Mouse (Mus musculus) kidney, embryonic 15.5 days (tissue): ENCODE measurements around the gene Gm16434. TPM values are rescaled to one million over a fixed set of nuclear protein-coding genes. Genes with fewer than 3 reads are reported as not detected.
"Not testable (repeated sequence)": the region's sequence is repeated elsewhere in the genome, so short reads cannot be mapped to it uniquely, and the experiment has no call there.

Experiments used
- ATAC-seq: fragments of 200-750 bp; cut with Nextera tagmentation; replicated peaks from 2 replicates; pipeline ENCODE4 v1.8.0; 2017; ENCODE audit warnings: moderate TSS enrichment; ENCODE audit not compliant: low FRiP score
- H3K27ac ChIP-seq: fragments of 300-500 bp; sonication (generic); 2 replicates; pipeline ENCODE4 v1.5.1; 2015; ENCODE audit warnings: mild to moderate bottlenecking, inconsistent platforms
- H3K27me3 ChIP-seq: fragments of 300-500 bp; sonication (generic); 2 replicates; pipeline ENCODE4 v1.6.1; 2015; ENCODE audit warnings: inconsistent platforms
- H3K36me3 ChIP-seq: fragments of 300-500 bp; sonication (generic); 2 replicates; pipeline ENCODE4 v1.6.1; 2015; ENCODE audit warnings: inconsistent platforms
- H3K4me1 ChIP-seq: fragments of 300-500 bp; sonication (generic); 2 replicates; pipeline ENCODE4 v1.6.1; 2015; ENCODE audit warnings: inconsistent platforms
- H3K4me2 ChIP-seq: fragments of 300-500 bp; sonication (generic); 2 replicates; pipeline ENCODE4 v1.6.1; 2015; ENCODE audit warnings: moderate library complexity, mild to moderate bottlenecking, inconsistent platforms
- H3K4me3 ChIP-seq: fragments of 300-500 bp; sonication (generic); replicated peaks from 2 replicates; pipeline ENCODE4 v1.5.1; 2015; ENCODE audit warnings: mild to moderate bottlenecking, inconsistent platforms
- H3K9ac ChIP-seq: fragments of 300-500 bp; sonication (generic); 2 replicates; pipeline ENCODE4 v1.6.1; 2015; ENCODE audit warnings: mild to moderate bottlenecking, inconsistent platforms
- H3K9me3 ChIP-seq: fragments of 300-500 bp; sonication (generic); replicated peaks from 2 replicates; pipeline ENCODE4 v1.6.1; 2016; ENCODE audit warnings: inconsistent platforms
- WGBS: fragments of 180-500 bp; shearing (Covaris S2); methylation state at CpG from one replicate; pipeline ENCODE4 v1.1.7; 2015; ENCODE audit warnings: mixed read lengths; 5-methylcytosine and 5-hydroxymethylcytosine counted together
- polyA plus RNA-seq: library from polyadenylated mRNA; unstranded; fragments of >200 nt; fragmentation: Nextera tagmentation; extraction: Ambion mirVana; gene quantifications from 2 replicates; pipeline ENCODE4 v1.2.1, GENCODE M21; 2015

Gene Gm16434
- not detected in 2 replicates for polyA plus RNA-seq

- H3K4me3 ChIP-seq, H3K9ac ChIP-seq, H3K36me3 ChIP-seq, H3K27ac ChIP-seq, H3K9me3 ChIP-seq, H3K27me3 ChIP-seq, H3K4me1 ChIP-seq, H3K4me2 ChIP-seq, ATAC-seq: not testable (repeated sequence)
- WGBS: no CpG with 5 or more reads among the region's 2 CpGs
Observed at GRCm38 (mm10) chr14:7194440-7194839, at the start of gene Gm16434. Gene Gm16434, minus strand, starts transcription at chr14:7194540.

DNA sequence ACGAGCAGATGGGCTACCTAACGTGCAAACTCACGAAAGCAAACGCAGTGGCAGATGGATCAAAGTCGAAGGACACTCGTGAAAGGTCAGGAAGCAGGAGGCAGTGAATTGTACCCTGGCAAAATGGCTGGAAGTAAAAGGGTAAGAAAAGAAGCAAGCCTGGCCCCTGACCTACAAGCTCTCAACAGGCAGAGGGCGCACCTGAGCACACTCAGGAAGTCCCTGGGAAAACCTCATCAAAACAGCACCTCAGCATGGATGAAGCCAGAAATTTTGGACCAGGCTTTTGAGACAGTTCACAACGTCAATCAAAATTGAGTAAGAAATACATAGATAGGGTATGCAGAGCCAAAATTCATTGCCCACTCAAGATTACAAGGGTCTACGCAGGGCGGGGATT, 49.2 kb upstream of the Gm16434 start:
- WGBS: 1% methylated on average over 7 of the region's 10 CpGs
- ATAC-seq: not testable (repeated sequence)

GRCm38 (mm10) chr14:7200070-7200469, 5.7 kb upstream of the Gm16434 start:
- not testable (repeated sequence) for H3K9me3 ChIP-seq, H3K27ac ChIP-seq, ATAC-seq, H3K4me2 ChIP-seq, H3K4me3 ChIP-seq, H3K4me1 ChIP-seq, H3K27me3 ChIP-seq, H3K36me3 ChIP-seq, H3K9ac ChIP-seq
- 88% methylated on average over 2 of the region's 3 CpGs for WGBS

More for the DNA sequence above, 49.2 kb upstream of the Gm16434 start:
- not testable (repeated sequence) for H3K9me3 ChIP-seq, H3K27me3 ChIP-seq, H3K27ac ChIP-seq, H3K4me3 ChIP-seq, H3K9ac ChIP-seq, H3K36me3 ChIP-seq, H3K4me2 ChIP-seq, H3K4me1 ChIP-seq

GRCm38 (mm10) chr14:7174483-7174971, 19.8 kb downstream of the Gm16434 start, which contains the start of gene Gm3512:
Gene Gm3512, minus strand, starts transcription at chr14:7174533.
- H3K4me1 ChIP-seq, H3K27ac ChIP-seq, ATAC-seq, H3K4me3 ChIP-seq, H3K36me3 ChIP-seq, H3K9ac ChIP-seq, H3K4me2 ChIP-seq, H3K9me3 ChIP-seq, H3K27me3 ChIP-seq: not testable (repeated sequence)
- WGBS: no CpG with 5 or more reads among the region's 37 CpGs

Other genes starting within 250 kb of the Gm16434 start
- not detected in 2 replicates for gene Gm6356, start 220.7 kb downstream of the Gm16434 start, polyA plus RNA-seq
- 0.44 and 0.45 TPM in 2 replicates for gene Gm10406, start 167.1 kb downstream of the Gm16434 start, polyA plus RNA-seq
- not detected in 2 replicates for gene Gm3685, start 149.6 kb downstream of the Gm16434 start, polyA plus RNA-seq
- gene Gm3696, start 93.9 kb downstream of the Gm16434 start, polyA plus RNA-seq: 0.82 and 1.1 TPM in 2 replicates
- gene Gm6676, start 69.1 kb downstream of the Gm16434 start, polyA plus RNA-seq: not detected in 2 replicates
- gene Gm3512, start 20.0 kb downstream of the Gm16434 start, polyA plus RNA-seq: 3.0 and 3.5 TPM in 2 replicates
- not detected in 2 replicates for gene Gm3727, start 70.2 kb upstream of the Gm16434 start, polyA plus RNA-seq
- gene Gm3739, start 120.5 kb upstream of the Gm16434 start, polyA plus RNA-seq: 0.37 and 0.57 TPM in 2 replicates
- not detected in 2 replicates for gene Gm5797, start 137.9 kb upstream of the Gm16434 start, polyA plus RNA-seq
- not detected in 2 replicates for gene Gm8374, start 170.6 kb upstream of the Gm16434 start, polyA plus RNA-seq